Mouse (Mus musculus) E14TG2a.4 (cell line): ENCODE data around the gene Vat1.
"Not testable (repeated sequence)": the region's sequence is repeated elsewhere in the genome, so short reads cannot be mapped to it uniquely, and the experiment has no call there.

Source experiments
- H3K27me3 ChIP-seq: 2 replicates; pipeline ENCODE4 v1.6.1; 2014; ENCODE audit warnings: low read length, control low read depth; ENCODE audit not compliant: insufficient read depth
- H3K36me3 ChIP-seq: 2 replicates; pipeline ENCODE4 v1.6.1; 2014; ENCODE audit warnings: low read length, control low read depth; ENCODE audit not compliant: insufficient read depth
- H3K4me1 ChIP-seq: replicated peaks from 2 replicates; pipeline ENCODE4 v1.6.1; 2014; ENCODE audit warnings: low read depth, low read length, control low read depth
- H3K4me3 ChIP-seq: replicated peaks from 2 replicates; pipeline ENCODE4 v1.5.1; 2014; ENCODE audit warnings: mild to moderate bottlenecking, low read length
- H3K9me3 ChIP-seq: 2 replicates; pipeline ENCODE4 v1.6.1; 2014; ENCODE audit warnings: low read length, control low read depth
- CTCF ChIP-seq: conservative IDR thresholded peaks from 2 replicates; pipeline ENCODE4 v1.5.1; 2014; ENCODE audit warnings: low read length
- NANOG ChIP-seq: IDR thresholded peaks from 2 replicates; pipeline ENCODE4 v1.6.1; 2014; ENCODE audit warnings: borderline replicate concordance, low read length, mixed read lengths
- POU5F1 ChIP-seq: IDR thresholded peaks from 2 replicates; pipeline ENCODE4 v1.6.1; 2014; ENCODE audit warnings: low read length, borderline replicate concordance

The Vat1 gene

DNA sequence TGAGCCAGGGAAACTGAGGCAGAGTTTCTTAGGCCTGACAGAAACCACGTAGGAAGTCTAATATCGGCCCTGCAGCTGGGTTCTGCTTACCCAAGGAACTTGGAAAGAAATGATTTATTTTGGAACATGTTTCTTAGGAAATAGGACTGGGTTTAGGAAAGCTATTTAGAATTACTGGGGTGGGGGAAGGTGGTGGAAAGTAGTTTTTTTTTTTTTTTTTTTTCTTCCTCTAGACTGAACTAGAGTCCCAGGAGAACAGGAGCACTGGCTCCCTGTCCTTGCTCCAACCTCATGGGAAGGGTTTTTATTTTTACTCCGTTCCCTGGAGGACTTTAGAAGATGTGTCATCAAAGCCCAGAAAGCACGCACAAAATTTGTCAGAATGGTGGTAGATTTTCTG lies 3.1 kb upstream of the Vat1 start:
- H3K9me3 ChIP-seq, result no peaks in the 10 kb centered on the region
- peaks cover 13% of the 10 kb centered on the region for H3K36me3 ChIP-seq
- peaks cover 71% of the 10 kb centered on the region for H3K4me1 ChIP-seq
- TF ChIP-seq NANOG (no peak), POU5F1 (no peak), CTCF (no peak)
- H3K27me3 ChIP-seq, result peaks cover 63% of the 10 kb centered on the region
- H3K4me3 ChIP-seq, result peak overlapping the region; percentile 87

DNA sequence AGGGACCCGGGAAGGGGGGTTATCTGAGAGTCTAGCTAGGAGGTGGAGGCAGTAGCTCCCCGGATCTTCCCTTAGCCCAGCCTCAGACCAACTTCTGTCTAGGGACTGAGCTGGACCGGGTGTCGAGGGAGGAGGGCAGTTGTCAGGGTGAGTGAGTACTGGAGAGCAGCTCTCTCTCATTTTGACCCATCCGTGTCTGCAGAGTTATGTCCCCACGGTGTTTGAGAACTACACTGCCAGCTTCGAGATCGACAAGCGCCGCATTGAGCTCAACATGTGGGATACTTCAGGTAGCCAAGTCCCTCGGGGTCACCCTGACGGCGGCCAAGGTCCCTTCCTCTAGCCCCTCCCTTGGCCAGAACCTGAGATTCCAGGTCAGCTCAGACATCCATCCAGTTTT lies 2.7 kb upstream of the Vat1 start:
- TF ChIP-seq CTCF (no peak), POU5F1 (no peak), NANOG (no peak)
- Histone ChIP-seq H3K9me3 (no peaks in the 10 kb centered on the region), H3K4me3 (peak overlapping the region; percentile 87), H3K27me3 (peaks cover 59% of the 10 kb centered on the region), H3K4me1 (peaks cover 75% of the 10 kb centered on the region), H3K36me3 (peaks cover 13% of the 10 kb centered on the region)

DNA sequence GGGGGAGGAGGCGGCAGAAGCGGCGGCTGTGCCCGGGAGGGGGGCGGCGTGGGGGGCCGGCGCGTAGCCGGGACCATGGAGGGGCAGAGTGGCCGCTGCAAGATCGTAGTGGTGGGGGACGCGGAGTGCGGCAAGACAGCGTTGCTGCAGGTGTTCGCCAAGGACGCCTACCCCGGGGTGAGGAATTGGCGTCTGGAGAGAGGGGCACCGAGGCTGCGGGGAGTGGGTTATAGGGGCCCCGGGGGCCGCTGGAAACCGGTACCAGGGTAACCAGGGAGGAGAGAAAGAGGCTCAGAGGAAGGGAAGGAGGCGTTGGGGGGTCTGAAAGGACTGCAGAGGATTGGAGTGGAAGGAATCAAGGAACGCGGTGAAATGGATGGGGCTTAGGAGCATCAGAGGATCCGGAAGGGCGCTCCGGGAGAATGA lies 2.2 kb upstream of the Vat1 start:
- H3K9me3 ChIP-seq, result no peaks in the 10 kb centered on the region
- peak overlapping the region; percentile 87 for H3K4me3 ChIP-seq
- no peak for TF ChIP-seq CTCF
- no peak for TF ChIP-seq POU5F1
- TF ChIP-seq NANOG, result no peak
- H3K27me3 ChIP-seq, result peaks cover 57% of the 10 kb centered on the region
- peaks cover 80% of the 10 kb centered on the region for H3K4me1 ChIP-seq
- peaks cover 14% of the 10 kb centered on the region for H3K36me3 ChIP-seq

DNA sequence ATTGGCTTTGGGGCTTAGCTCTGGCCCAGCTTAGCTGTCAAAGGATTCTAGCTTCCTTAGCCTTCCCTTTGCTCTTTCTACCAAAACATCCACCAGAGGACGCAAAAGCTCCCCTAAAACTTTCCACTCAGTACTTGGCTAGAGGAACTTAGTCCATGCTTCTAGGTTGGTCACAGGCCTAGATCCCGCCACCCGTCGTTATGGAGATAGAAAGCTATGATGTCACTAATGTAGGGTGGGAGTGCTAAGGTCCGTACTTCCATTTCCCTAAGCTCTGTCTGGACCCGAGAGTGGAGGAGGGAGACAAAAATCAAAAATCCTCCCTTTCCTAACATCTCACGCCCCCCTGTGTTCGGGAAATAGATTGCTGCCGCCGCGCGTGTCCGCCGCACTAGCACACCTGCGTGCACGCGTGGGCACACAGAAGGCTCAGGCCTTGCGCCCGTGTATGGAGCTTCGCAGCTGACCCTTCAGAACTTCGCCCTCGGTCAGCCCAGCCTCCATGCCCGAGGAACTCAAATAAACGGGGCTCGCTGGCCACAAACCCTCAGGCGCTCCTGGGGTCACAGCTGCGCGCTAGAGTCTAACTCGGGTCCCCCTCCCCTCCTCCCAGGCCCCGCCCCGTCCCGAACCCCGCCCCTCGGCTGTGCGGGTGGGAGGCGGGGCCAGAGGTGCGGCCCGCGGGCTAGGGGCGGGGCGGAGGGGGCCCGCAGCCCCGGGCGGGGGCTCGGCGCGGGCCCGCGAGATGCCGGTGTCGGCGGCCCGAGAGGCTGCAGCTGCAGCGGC lies 1.6 kb upstream of the Vat1 start:
- no peak for TF ChIP-seq NANOG
- no peak for TF ChIP-seq POU5F1
- no peak; the same call in none of the 2 replicates for TF ChIP-seq CTCF
- H3K9me3 ChIP-seq, result no peaks in the 10 kb centered on the region
- H3K36me3 ChIP-seq, result peaks cover 19% of the 10 kb centered on the region
- peaks cover 51% of the 10 kb centered on the region for H3K27me3 ChIP-seq
- H3K4me1 ChIP-seq, result peaks cover 82% of the 10 kb centered on the region
- peak overlapping the region; percentile 87 for H3K4me3 ChIP-seq

DNA sequence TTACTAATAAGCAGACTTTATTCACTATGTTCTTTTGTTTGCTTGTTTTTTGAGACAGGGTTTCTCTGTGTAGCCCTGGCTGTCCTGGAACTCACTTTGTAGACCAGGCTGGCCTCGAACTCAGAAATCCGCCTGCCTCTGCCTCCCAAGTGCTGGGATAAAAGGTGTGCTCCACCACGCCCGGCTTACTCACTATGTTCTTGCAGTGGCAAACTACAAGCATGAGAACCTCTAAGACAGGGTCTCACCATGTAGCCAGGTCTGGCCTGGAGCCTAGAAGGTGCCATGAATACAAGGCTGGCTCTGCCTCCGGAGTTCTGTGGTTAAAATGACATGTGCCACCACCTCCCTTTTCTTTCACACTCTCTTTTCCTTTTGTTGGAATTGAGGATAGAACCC lies 521 bp upstream of the Vat1 start:
- H3K4me1 ChIP-seq, result peaks cover 82% of the 10 kb centered on the region
- H3K4me3 ChIP-seq, result peak overlapping the region; percentile 91
- H3K36me3 ChIP-seq, result peaks cover 25% of the 10 kb centered on the region
- H3K27me3 ChIP-seq, result peaks cover 40% of the 10 kb centered on the region
- H3K9me3 ChIP-seq, result not testable (repeated sequence)

DNA sequence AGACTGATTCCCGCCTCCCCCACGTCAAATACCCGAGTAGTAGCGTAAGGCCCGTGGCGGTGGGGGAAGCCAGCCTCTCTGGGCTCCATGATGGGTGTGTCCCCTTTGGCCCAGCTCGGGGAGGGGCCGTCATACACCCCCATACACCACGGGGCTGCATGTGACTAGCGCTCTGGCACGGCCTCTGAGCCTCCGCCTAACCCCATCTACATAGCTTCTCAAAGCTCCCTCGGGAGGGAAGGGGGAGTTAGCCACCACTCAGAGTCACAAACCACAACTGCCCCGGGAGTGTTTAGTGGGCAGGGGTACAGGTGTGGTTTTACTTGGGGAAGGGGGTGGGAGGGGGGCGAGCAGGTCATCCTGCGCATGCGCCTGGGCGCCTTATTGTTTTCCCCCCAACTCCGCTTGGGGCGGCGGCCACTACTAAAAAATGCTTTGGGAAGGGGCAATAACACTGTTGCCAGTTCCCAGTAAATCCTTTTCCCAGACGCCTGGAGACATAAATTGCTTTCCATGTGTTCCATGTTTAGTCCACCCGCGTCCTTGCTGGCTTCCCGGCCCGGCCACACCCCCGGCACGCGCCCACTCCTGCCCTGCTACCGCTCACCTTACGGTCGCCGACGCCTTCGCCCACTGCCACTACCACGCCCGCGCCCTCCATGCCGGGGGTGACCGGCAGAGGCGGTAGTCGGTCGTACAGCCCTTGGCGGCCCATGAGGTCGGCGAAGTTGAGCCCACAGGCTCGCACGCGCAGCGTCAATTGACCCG lies 745 bp downstream of the Vat1 start:
- H3K36me3 ChIP-seq, result peaks cover 29% of the 10 kb centered on the region
- H3K27me3 ChIP-seq, result peaks cover 28% of the 10 kb centered on the region
- peak overlapping the region; percentile 91 for H3K4me3 ChIP-seq
- H3K9me3 ChIP-seq, result no peaks in the 10 kb centered on the region
- H3K4me1 ChIP-seq, result peaks cover 81% of the 10 kb centered on the region
- TF ChIP-seq NANOG (no peak), CTCF (no peak), POU5F1 (no peak)

DNA sequence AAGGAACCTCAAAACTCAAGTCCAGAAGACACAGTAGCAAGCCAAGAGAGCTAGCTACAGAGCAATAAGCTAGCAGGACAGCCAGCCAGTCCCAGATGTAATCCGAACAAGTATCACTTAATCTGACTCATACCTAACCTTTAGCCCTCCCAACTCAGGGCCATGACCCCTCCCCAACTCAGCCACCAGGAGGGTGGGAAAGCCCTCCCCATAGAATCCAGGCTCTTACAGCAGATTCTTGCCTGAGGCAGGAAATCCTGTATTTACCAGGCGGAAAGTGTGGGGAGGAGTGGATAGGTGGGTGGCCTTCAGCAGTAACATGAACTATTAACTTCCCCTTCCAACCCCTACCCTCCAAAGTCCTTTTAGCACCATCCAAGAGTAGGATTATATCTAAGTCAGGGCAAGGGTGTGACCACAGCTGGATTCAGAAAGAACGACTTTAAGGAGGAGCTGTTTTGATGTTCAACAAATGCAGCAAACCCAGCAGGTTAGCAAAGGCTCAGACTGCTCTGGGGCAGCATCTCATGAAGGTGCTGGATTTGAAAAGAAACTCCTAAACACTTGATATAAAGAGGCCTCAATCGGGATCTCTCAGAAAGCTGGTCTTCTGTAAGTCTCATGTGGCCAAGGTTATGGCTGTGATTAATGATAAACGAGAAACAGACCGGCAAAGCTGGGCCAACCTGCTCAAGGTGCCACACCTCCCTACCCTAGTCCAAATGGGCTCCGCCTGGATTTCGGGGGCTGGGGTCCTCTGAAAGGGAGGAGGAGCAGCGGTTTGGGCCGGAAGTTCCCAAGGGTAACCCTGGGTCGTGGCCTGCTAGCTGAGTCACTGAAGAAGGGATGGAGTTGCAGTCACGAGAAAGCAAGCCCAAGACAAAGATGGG lies 1.6 kb downstream of the Vat1 start, which contains the start of gene Rnd2:
Gene Rnd2, plus strand, starts transcription at position 789 of the 890 bp plus-strand sequence.
- H3K4me1 ChIP-seq, result peaks cover 83% of the 10 kb centered on the region
- TF ChIP-seq CTCF, result no peak
- no peak for TF ChIP-seq POU5F1
- TF ChIP-seq NANOG, result no peak
- peak within 1 kb of the TSS; percentile 91 for H3K4me3 ChIP-seq
- peaks cover 22% of the 10 kb centered on the region for H3K27me3 ChIP-seq
- no peaks in the 10 kb centered on the region for H3K9me3 ChIP-seq
- peaks cover 33% of the 10 kb centered on the region for H3K36me3 ChIP-seq

DNA sequence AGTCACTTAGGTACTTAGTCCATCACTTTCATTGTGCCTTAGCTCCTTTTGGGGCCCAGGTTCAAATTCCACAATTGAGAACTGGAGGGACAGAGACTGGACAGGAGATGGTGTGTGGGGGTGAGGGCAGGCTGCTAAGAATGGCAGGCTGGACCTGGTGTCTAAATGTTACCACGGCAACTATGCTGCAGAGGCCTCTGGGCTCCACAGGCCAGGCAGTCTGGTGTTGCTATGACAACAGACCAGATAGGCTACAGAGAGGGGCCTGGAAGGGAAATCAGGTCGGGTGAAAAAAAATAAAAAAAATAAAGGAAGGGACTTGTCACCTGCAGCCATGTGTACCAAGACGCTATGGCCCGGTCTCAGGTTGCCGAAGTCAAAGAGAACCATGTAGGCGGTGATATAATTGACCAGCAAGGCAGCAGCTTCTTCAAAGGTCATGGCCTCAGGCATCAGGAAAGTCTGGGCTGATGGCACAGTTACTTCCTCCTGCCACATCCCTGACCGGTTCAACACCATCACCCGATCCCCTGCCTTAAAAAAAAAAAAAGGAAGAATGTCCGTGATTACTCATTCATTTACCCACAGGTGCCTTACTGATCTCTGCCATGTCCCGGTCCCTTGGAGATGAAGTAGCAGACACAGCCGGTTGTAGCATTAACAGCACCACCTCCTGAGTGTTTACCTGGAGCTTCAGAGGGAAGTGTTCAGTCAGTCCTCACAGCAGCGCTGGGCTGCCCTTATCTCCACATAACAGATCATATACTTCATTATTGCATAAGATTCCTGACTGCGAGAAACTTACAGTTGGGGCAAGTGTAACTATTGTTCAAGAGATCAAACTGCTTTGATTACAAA lies 3.2 kb downstream of the Vat1 start:
- Histone ChIP-seq H3K4me1 (peaks cover 88% of the 10 kb centered on the region), H3K4me3 (0 out of 2 replicates have a peak overlapping the region, but pooled peaks have one; percentile 14), H3K27me3 (peaks cover 9% of the 10 kb centered on the region), H3K36me3 (peaks cover 41% of the 10 kb centered on the region), H3K9me3 (no peaks in the 10 kb centered on the region)
- TF ChIP-seq NANOG (no peak), POU5F1 (no peak), CTCF (no peak)
